Mouse (Mus musculus): ENCODE measurements at regions not wholly inside any gene's neighbourhood (a gene's known extent, or its start where the extent isn't known, plus 50 kb on each side); places are given as distances from the start of the nearest gene placed in this dataset.

- ChIA-PET CTCF (interaction anchor here in 1 of 4 experiments (0.7 kb wide), 1 partner anchor 948 kb away, joined by 11 read pairs; no protein-coding TSS in a partner anchor), POLR2A (interaction anchor here in 1 of 4 experiments (0.7 kb wide), 1 partner anchor 22 kb away, joined by 3 read pairs; no protein-coding TSS in a partner anchor)
These were observed 419.4 kb upstream of the Atp11b start for GRCm38 (mm10) chr3:35334546-35334945.

- CTCF ChIA-PET: interaction anchor here in 2 of 4 experiments (0.7 to 0.9 kb wide), 2 partner anchors 12 to 104 kb away, joined by 4 read pairs; no protein-coding TSS in a partner anchor
- POLR2A ChIA-PET: no interaction called here
These were observed 418.1 kb upstream of the Atp11b start for GRCm38 (mm10) chr3:35335837-35336236.

- CTCF ChIA-PET: interaction anchor here in 2 of 4 experiments (1.0 to 1.2 kb wide), 2 partner anchors 17 kb away, joined by 6 read pairs; no protein-coding TSS in a partner anchor
These were observed 413.4 kb upstream of the Atp11b start for GRCm38 (mm10) chr3:35340525-35340924.

GRCm38 (mm10) chr3:35340935-35341800 lies 412.7 kb upstream of the Atp11b start:
- ChIA-PET CTCF (interaction anchor here in 3 of 4 experiments (0.6 to 1.2 kb wide), 3 partner anchors 10 to 17 kb away, joined by 3 to 6 read pairs (median 6); no protein-coding TSS in a partner anchor), POLR2A (interaction anchor here in 3 of 4 experiments (0.6 to 1.0 kb wide), 4 partner anchors 12 to 554 kb away, joined by 3 to 4 read pairs (median 3); no protein-coding TSS in a partner anchor)

More at GRCm38 (mm10) chr3:35340525-35340924, 413.4 kb upstream of the Atp11b start:
- POLR2A ChIA-PET: interaction anchor here in 3 of 4 experiments (0.6 to 1.0 kb wide), 4 partner anchors 11 to 553 kb away, joined by 3 to 4 read pairs (median 3); no protein-coding TSS in a partner anchor

DNA sequence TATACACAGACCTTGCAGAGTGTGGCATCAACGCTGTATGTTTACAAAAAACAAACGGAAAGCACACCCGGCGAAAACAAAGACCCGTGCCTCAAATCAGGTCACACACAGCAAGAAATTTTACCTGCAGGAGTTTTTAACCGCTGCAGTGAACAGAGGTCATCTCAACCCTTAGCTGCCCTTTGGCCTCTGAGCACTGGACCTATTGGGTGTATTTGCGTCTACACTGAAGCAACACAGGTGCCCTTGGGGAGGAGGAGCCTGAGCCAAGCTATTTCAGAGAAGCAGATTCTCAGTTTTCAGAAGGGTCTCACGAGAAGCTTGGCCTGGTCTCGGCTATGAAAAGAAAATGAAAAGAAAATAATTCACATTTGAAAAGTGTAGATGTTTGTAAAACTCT lies 412.1 kb upstream of the Atp11b start:
- ChIA-PET POLR2A (no interaction called here), CTCF (interaction anchor here in 1 of 4 experiments (0.6 kb wide), 1 partner anchor 11 kb away, joined by 3 read pairs; no protein-coding TSS in a partner anchor)

DNA sequence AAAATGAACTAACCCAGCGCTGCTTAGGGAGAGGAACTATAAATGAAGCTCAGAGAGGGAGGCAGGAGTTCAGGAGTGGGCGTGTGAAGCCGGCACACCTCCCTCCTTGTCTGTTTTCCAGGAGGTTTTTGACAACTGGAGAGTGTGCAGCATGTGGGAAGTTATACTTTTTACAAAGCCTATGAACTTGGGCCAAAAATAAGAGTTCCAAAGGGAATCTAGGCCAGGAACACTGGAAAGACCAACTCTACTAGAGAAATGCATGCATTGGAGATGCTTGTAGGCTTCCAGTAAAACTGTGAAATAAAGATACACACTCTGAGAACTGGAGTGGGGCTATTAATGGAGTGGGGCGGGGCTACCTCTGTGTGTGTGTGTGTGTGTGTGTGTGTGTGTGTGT lies 411.3 kb upstream of the Atp11b start:
- CTCF ChIA-PET: interaction anchor here in 1 of 4 experiments (0.6 kb wide), 1 partner anchor 155 kb away, joined by 3 read pairs; no protein-coding TSS in a partner anchor

GRCm38 (mm10) chr3:35343936-35344335 lies 410.0 kb upstream of the Atp11b start:
- POLR2A ChIA-PET: interaction anchor here in 1 of 4 experiments (1.0 kb wide), 1 partner anchor 16 kb away, joined by 3 read pairs; no protein-coding TSS in a partner anchor
- CTCF ChIA-PET: no interaction called here

More for the DNA sequence above, 411.3 kb upstream of the Atp11b start:
- POLR2A ChIA-PET: interaction anchor here in 3 of 4 experiments (0.5 to 0.9 kb wide), 3 partner anchors 8 to 700 kb away, joined by 3 to 7 read pairs (median 3); no protein-coding TSS in a partner anchor

- ChIA-PET CTCF (interaction anchor here in 1 of 4 experiments (0.9 kb wide), 1 partner anchor 25 kb away, joined by 4 read pairs; no protein-coding TSS in a partner anchor), POLR2A (no interaction called here)
These were observed 404.8 kb upstream of the Atp11b start for GRCm38 (mm10) chr3:35349114-35349513.

- POLR2A ChIA-PET: no interaction called here
These were observed 400.5 kb upstream of the Atp11b start for GRCm38 (mm10) chr3:35353442-35353841.

DNA sequence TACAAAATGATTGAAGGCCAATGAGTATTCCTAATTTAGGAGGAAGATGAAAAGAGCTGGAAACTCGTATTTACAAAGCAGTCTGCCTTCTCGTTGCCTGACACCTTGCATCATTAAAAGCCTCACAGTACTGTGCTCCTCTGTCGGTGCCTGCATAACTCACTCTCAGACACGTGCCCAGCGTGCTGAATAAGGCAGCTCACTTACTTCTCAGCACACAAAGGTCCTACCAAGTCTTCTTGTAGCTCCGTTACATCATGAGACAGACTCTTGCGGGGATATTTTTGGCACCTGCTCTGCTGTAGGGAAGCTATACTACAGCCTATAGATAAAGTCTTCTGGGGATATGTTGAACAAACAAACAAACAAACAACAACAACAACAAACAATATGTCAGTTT lies 400.0 kb upstream of the Atp11b start:
- ChIA-PET POLR2A (no interaction called here), CTCF (interaction anchor here in 1 of 4 experiments (1.1 kb wide), 1 partner anchor 30 kb away, joined by 3 read pairs; no protein-coding TSS in a partner anchor)

More at GRCm38 (mm10) chr3:35353442-35353841, 400.5 kb upstream of the Atp11b start:
- CTCF ChIA-PET: no interaction called here

- CTCF ChIA-PET: interaction anchor here in 1 of 4 experiments (1.1 kb wide), 1 partner anchor 31 kb away, joined by 3 read pairs; no protein-coding TSS in a partner anchor
- POLR2A ChIA-PET: no interaction called here
These were observed 399.6 kb upstream of the Atp11b start for GRCm38 (mm10) chr3:35354356-35354755.

GRCm38 (mm10) chr3:35357111-35357510 lies 396.8 kb upstream of the Atp11b start:
- POLR2A ChIA-PET: no interaction called here
- CTCF ChIA-PET: no interaction called here

- ChIA-PET CTCF (interaction anchor here in 1 of 4 experiments (0.6 kb wide), 1 partner anchor 567 kb away, joined by 3 read pairs; no protein-coding TSS in a partner anchor), POLR2A (interaction anchor here in 1 of 4 experiments (1.3 kb wide), 1 partner anchor 35 kb away, joined by 3 read pairs; no protein-coding TSS in a partner anchor)
These were observed 395.4 kb upstream of the Atp11b start for GRCm38 (mm10) chr3:35358541-35358940.

DNA sequence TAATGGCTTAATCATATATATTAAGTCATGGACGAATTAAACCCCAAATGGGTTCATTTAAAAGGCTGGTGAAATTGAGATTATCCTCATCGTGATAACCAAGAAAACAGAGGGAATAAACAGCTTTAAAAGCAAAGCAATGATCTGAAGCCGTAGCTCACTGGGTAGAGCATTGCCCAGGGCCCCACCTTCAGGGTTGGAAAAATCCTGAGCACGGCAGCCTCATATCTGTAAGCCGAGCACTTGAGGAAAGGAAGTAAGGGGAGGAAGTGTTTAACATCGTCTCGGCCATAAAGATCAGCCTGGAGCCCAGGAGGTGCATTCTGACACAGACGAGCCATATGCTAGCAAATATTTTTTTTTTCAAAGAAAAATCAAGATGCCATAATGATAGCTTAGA lies 394.6 kb upstream of the Atp11b start:
- CTCF ChIA-PET: interaction anchor here in 1 of 4 experiments (0.6 kb wide), 1 partner anchor 114 kb away, joined by 4 read pairs; no protein-coding TSS in a partner anchor
- POLR2A ChIA-PET: interaction anchor here in 1 of 4 experiments (0.6 to 1.3 kb wide), 2 partner anchors 34 to 45 kb away, joined by 3 to 9 read pairs; no protein-coding TSS in a partner anchor

- POLR2A ChIA-PET: no interaction called here
These were observed 393.4 kb upstream of the Atp11b start for GRCm38 (mm10) chr3:35360515-35360914.

DNA sequence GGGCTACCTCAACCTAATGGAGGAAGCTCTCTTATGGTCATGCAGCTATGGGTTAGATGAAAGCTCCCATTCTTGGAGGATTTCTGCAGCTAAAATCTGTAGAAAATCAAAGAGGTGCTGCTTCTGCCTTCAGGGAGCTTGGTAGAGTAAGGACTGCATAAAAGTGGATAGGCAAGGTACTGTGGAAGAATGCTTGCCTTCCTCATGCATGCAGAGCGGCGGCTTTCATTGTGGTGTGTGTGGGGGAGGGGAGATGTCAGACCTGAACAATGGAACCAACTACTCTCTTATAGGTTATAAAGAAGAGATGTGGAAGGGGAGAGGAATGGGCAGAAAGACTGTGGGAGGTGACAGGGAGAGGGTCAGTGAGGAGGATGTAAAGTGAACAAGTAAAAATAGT lies 392.8 kb upstream of the Atp11b start:
- ChIA-PET CTCF (interaction anchor here in 1 of 4 experiments (0.9 kb wide), 1 partner anchor 37 kb away, joined by 3 read pairs; no protein-coding TSS in a partner anchor), POLR2A (no interaction called here)

More at GRCm38 (mm10) chr3:35360515-35360914, 393.4 kb upstream of the Atp11b start:
- CTCF ChIA-PET: interaction anchor here in 1 of 4 experiments (0.9 kb wide), 1 partner anchor 37 kb away, joined by 3 read pairs; no protein-coding TSS in a partner anchor

DNA sequence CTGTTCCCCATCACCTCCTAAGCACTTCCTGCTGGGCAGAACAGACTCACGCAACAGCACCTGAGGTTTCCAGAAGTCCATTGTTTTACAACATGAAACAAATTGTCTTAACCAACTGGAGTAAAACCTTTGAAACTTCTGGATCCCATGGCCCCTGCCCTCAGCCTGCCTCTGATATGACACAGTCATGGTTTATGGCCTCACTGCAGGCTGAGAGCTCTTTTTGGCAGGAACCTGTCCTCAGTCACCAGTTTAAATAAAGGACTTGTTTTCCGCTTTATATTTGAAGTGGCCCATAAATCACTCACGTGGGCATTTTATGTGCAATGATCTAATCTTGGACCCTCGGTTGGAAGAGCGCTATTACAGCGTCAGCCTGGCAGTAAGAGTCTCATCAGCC lies 388.5 kb upstream of the Atp11b start:
- CTCF ChIA-PET: no interaction called here

DNA sequence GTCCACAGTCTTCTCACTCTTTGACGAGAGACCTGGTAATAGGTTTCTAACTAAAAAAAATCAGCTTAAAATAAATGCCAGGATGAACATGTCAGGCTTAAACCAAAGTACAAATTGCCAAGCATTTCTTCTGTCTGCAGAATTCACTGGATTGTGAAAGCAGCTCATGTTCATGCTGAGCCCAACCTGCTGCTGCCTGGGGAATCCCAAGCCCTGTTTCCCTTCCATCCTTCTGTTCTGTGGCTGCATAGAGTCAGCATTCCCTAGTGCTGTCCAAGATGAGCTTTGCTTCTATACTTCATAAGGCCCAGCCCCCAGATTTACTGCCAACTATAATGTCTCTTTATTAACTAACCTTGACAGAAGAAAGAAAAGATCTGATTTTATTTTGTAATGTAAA lies 381.6 kb upstream of the Atp11b start:
- ChIA-PET POLR2A (no interaction called here), CTCF (no interaction called here)

More for the DNA sequence above, 388.5 kb upstream of the Atp11b start:
- POLR2A ChIA-PET: no interaction called here

- POLR2A ChIA-PET: interaction anchor here in 1 of 4 experiments (1.1 kb wide), 1 partner anchor 9 kb away, joined by 3 read pairs; no protein-coding TSS in a partner anchor
- CTCF ChIA-PET: no interaction called here
These were observed 366.5 kb upstream of the Atp11b start for GRCm38 (mm10) chr3:35387386-35387785.

Measured in embryonic stem cell, embryonic (primary cell).